Mouse (Mus musculus): ENCODE results near the gene Ifng.
"Not testable (repeated sequence)": the region's sequence is repeated elsewhere in the genome, so short reads cannot be mapped to it uniquely, and the experiment has no call there.

Ifng gene

GRCm38 (mm10) chr10:118440742-118441240 is at the start of gene Ifng:
Gene Ifng, plus strand, starts transcription at chr10:118441046.
- no peak for DNase-seq (ENCODE audit: low read depth, low spot score)

- DNase-seq (ENCODE audit: low read depth, low spot score), result peak; percentile 11
Observed at GRCm38 (mm10) chr10:118399917-118400316, 40.9 kb upstream of the Ifng start.

GRCm38 (mm10) chr10:118406463-118407221 is 34.2 kb upstream of the Ifng start:
- no peak for DNase-seq (ENCODE audit: low read depth, low spot score)

GRCm38 (mm10) chr10:118411377-118411776 is 29.5 kb upstream of the Ifng start:
- no peak for DNase-seq (ENCODE audit: low read depth, low spot score)

- DNase-seq (ENCODE audit: low read depth, low spot score), result no peak
Observed at GRCm38 (mm10) chr10:118412774-118413173, 28.1 kb upstream of the Ifng start.

- peak; percentile 11 for DNase-seq (ENCODE audit: low read depth, low spot score)
Observed at GRCm38 (mm10) chr10:118419000-118419425, 21.8 kb upstream of the Ifng start.

GRCm38 (mm10) chr10:118420896-118421295 is 19.9 kb upstream of the Ifng start:
- no peak for DNase-seq (ENCODE audit: low read depth, low spot score)

GRCm38 (mm10) chr10:118435501-118435900 is 5.3 kb upstream of the Ifng start:
- no peak for DNase-seq (ENCODE audit: low read depth, low spot score)

GRCm38 (mm10) chr10:118441898-118442297 is 1.1 kb downstream of the Ifng start:
- DNase-seq (ENCODE audit: low read depth, low spot score), result no peak

GRCm38 (mm10) chr10:118442999-118443398 is 2.2 kb downstream of the Ifng start:
- DNase-seq (ENCODE audit: low read depth, low spot score), result no peak

- DNase-seq (ENCODE audit: low read depth, low spot score), result no peak
Observed at GRCm38 (mm10) chr10:118445021-118445420, 4.2 kb downstream of the Ifng start.

- DNase-seq (ENCODE audit: low read depth, low spot score), result no peak
Observed at GRCm38 (mm10) chr10:118445502-118445901, 4.7 kb downstream of the Ifng start.

- no peak for DNase-seq (ENCODE audit: low read depth, low spot score)
Observed at GRCm38 (mm10) chr10:118445978-118446377, 5.1 kb downstream of the Ifng start.

GRCm38 (mm10) chr10:118451747-118452146 is 10.9 kb downstream of the Ifng start:
- no peak for DNase-seq (ENCODE audit: low read depth, low spot score)

- DNase-seq (ENCODE audit: low read depth, low spot score), result no peak
Observed at GRCm38 (mm10) chr10:118458729-118459128, 17.9 kb downstream of the Ifng start.

GRCm38 (mm10) chr10:118461126-118461767 is 20.4 kb downstream of the Ifng start:
- peak; percentile 92 for DNase-seq (ENCODE audit: low read depth, low spot score)

- DNase-seq (ENCODE audit: low read depth, low spot score), result no peak
Observed at GRCm38 (mm10) chr10:118466481-118466880, 25.6 kb downstream of the Ifng start.

- no peak for DNase-seq (ENCODE audit: low read depth, low spot score)
Observed at GRCm38 (mm10) chr10:118469047-118469446, 28.2 kb downstream of the Ifng start.

GRCm38 (mm10) chr10:118470296-118470957 is 29.6 kb downstream of the Ifng start:
- DNase-seq (ENCODE audit: low read depth, low spot score), result no peak

GRCm38 (mm10) chr10:118472846-118473245 is 32.0 kb downstream of the Ifng start:
- DNase-seq (ENCODE audit: low read depth, low spot score), result not testable (repeated sequence)

- no peak for DNase-seq (ENCODE audit: low read depth, low spot score)
Observed at GRCm38 (mm10) chr10:118476696-118477095, 35.9 kb downstream of the Ifng start.

- no peak for DNase-seq (ENCODE audit: low read depth, low spot score)
Observed at GRCm38 (mm10) chr10:118477297-118477696, 36.5 kb downstream of the Ifng start.
